Mouse (Mus musculus) CD4-positive, CD25-positive, alpha-beta regulatory T cell, adult 4 months (primary cell): ENCODE measurements at regions not wholly inside any gene's neighbourhood (a gene's known extent, or its start where the extent isn't known, plus 50 kb on each side); places are given as distances from the start of the nearest gene placed in this dataset.

Source experiments
- ATAC-seq: one replicate; pipeline ENCODE4 v1.8.0; 2017

- ATAC-seq: no peak
Observed at GRCm38 (mm10) chr13:37621319-37622050, 156.7 kb upstream of the Rreb1 start.

GRCm38 (mm10) chr13:37622366-37623088, 155.7 kb upstream of the Rreb1 start:
- ATAC-seq: no peak

- no peak for ATAC-seq
Observed at GRCm38 (mm10) chr13:37624741-37625140, 153.5 kb upstream of the Rreb1 start.

- ATAC-seq: no peak
Observed at GRCm38 (mm10) chr13:37625532-37626235, 152.5 kb upstream of the Rreb1 start.

- ATAC-seq: no peak
Observed at GRCm38 (mm10) chr13:37628391-37629270, 149.6 kb upstream of the Rreb1 start.

- ATAC-seq: no peak
Observed at GRCm38 (mm10) chr13:37629271-37629899, 148.8 kb upstream of the Rreb1 start.

GRCm38 (mm10) chr13:37632835-37633440, 145.3 kb upstream of the Rreb1 start:
- ATAC-seq: no peak

GRCm38 (mm10) chr13:37636363-37636762, 141.8 kb upstream of the Rreb1 start:
- no peak for ATAC-seq

GRCm38 (mm10) chr13:37637151-37637550, 141.0 kb upstream of the Rreb1 start:
- ATAC-seq: no peak

- ATAC-seq: no peak
Observed at GRCm38 (mm10) chr13:37638071-37638511, 140.1 kb upstream of the Rreb1 start.

- ATAC-seq: no peak
Observed at GRCm38 (mm10) chr13:37642410-37643093, 135.6 kb upstream of the Rreb1 start.

GRCm38 (mm10) chr13:37644751-37645181, 133.4 kb upstream of the Rreb1 start:
- no peak for ATAC-seq

- no peak for ATAC-seq
Observed at GRCm38 (mm10) chr13:37649467-37650080, 128.6 kb upstream of the Rreb1 start.

GRCm38 (mm10) chr13:37651221-37651946, 126.8 kb upstream of the Rreb1 start:
- ATAC-seq: no peak

- ATAC-seq: no peak
Observed at GRCm38 (mm10) chr13:37654651-37655050, 123.5 kb upstream of the Rreb1 start.

- ATAC-seq: no peak
Observed at GRCm38 (mm10) chr13:37657248-37657647, 121.0 kb upstream of the Rreb1 start.

GRCm38 (mm10) chr13:37658034-37658433, 120.2 kb upstream of the Rreb1 start:
- ATAC-seq: peak; percentile 53

- ATAC-seq: no peak
Observed at GRCm38 (mm10) chr13:37658519-37658918, 119.7 kb upstream of the Rreb1 start.

GRCm38 (mm10) chr13:37660083-37660482, 118.1 kb upstream of the Rreb1 start:
- ATAC-seq: no peak

GRCm38 (mm10) chr13:37660668-37661067, 117.5 kb upstream of the Rreb1 start:
- ATAC-seq: no peak
